Mouse (Mus musculus) liver, postnatal 0 days (tissue): ENCODE results near the gene Psmd8.
"Not testable (repeated sequence)": the region's sequence is repeated elsewhere in the genome, so short reads cannot be mapped to it uniquely, and the experiment has no call there.

Source experiments
- CTCF ChIP-seq: sonication (generic); IDR thresholded peaks from 2 replicates; pipeline ENCODE4 v1.5.1; 2016; ENCODE audit warnings: antibody characterized with exemption, low read depth
- EP300 ChIP-seq: IDR thresholded peaks from 2 replicates; pipeline ENCODE4 v1.6.1; 2016; ENCODE audit warnings: antibody characterized with exemption, low read depth, mild to moderate bottlenecking

DNA sequence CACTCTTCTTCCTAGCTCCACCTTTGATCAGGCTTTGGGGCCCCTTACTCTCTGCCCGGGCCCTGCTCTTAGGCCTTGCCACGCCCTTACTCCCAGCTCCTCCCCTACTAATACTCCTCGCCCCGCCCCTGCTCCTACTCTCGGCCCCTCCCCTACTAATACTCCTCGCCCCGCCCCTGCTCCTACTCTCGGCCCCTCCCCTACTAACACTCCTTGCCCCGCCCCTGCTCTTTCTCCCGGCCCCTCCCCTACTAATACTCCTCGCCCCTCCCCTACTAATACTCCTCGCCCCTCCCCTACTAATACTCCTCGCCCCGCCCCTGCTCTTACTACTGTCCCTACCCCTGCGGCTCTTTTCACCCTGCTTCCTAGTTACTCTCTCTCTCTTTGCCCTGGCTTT lies 30.5 kb upstream of the Psmd8 start:
- not testable (repeated sequence) for TF ChIP-seq CTCF, EP300
